Mouse (Mus musculus): ENCODE results near the gene Sphk2. TPM values are rescaled to one million over a fixed set of nuclear protein-coding genes. Genes with fewer than 3 reads are reported as not detected.

Gene Sphk2
- polyA plus RNA-seq, 1 experiment from 2014 or later: 43.4 TPM

DNA sequence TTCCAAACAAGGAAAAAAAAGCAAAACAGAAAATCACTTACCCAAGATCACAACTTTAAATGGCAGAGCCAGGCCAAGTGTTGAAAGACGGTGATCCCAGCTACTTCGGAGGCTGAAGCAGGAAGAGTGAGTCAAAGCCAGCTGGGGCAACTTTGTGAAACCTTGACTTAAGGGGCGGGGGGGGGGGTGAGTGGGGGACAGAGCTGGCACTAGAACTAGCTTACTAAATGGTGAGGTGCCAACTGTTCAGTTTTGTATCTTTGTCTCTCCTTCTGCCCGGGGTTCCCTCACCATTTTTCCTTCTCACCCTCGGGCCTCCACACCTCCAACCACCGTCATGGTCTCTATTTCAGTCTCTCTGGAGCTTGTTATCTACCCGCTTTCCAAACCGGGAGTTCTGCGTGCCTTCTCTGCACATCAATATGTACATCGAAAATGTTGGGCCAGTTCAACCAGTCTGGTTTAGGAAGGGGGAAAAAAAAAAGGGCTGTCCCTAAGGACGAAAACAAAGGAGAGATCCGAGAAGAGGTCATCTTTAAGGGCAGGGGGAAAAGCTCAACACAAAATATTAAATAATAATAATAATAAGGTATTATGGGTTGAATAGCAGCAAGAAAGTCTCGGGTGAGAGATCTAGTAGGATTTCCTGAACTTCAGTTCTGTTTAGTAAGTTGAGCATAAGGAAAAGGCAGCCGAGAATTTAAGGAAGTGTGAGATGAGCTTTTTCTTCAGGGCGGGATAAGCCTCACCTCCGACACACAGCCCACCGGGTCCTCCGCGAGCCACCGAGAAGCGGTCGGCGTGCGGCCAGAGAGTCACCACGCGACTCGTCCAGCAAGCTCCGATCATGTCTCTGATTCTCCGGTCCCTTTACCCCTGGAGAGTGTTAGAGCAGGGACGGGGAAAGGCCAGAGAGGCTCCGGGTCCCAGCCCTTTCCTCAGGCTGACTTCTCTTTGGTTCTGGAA is 567 bp downstream of the Sphk2 start:
- WGBS: 7% methylated on average over 31 of the region's 31 CpGs
- no peaks in the 10 kb centered on the region for H3K27me3 ChIP-seq
- peak overlapping the region; percentile 91 for H3K4me2 ChIP-seq (replicated peaks)
- peaks cover 59% of the 10 kb centered on the region for H3K4me1 ChIP-seq
- no peak for ATAC-seq (ENCODE audit: insufficient number of reproducible peaks, low FRiP score, low TSS enrichment, low read depth)
- peaks cover 45% of the 10 kb centered on the region for H3K36me3 ChIP-seq
- peak overlapping the region; percentile 95 for H3K27ac ChIP-seq (replicated peaks)
- peak overlapping the region; percentile 64 for H3K9ac ChIP-seq
- H3K9me3 ChIP-seq (replicated peaks): no peaks in the 10 kb centered on the region
- H3K4me3 ChIP-seq (replicated peaks): peak overlapping the region; percentile 82

DNA sequence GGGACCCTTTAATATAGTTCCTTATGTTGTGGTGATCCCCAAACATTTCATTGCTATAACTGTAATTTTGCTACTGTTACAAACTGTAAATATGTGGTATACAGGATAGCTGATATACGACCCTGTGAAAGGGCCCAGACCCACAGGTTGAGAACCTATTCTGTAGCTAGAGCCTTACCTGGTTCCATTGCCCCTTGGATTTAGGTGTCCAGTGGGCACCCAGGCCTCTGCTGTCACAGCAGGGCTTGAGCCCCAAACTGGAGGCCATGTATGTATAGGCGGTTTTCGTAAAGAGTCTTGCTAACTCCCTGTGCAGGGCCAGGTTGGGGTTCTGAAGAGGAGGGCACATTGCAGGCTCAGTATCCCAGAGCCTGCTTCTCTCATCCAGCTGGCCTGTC is 1.3 kb downstream of the Sphk2 start:
- H3K4me1 ChIP-seq: peaks cover 59% of the 10 kb centered on the region

DNA sequence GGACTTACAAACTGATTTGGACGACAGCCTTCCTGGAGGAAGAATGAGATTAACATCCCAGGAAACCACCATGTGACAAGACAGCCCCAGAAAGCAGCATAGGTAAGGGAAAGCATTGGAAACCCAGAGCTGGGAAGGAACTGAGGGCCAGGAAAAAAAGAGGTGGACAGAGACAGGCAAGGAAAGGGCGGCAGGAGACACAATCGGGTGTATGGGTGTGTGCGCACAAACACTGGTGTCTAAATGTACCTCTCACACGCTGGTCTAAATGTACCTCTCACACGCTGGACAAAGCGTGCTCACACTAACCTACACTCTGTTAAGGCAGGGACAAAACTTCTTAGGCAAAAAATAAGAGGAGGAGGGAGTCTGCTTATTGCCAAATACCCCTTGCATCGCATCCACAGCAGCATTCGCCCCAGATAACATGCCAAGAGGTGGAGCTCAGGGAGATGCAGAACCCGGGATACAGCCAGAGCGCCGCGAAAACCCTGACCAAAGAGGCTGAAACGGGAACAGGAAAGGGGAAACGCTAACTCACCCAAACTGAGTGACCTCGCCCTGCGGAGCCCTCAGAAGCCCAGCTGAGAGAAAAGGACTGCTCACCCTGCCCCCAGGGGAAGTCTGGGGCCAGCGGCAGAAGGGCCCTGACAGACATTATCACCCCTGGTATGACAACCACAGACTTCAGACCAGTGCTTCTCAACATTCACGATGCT is 1.9 kb downstream of the Sphk2 start:
- no peaks in the 10 kb centered on the region for H3K27me3 ChIP-seq
- peak overlapping the region; percentile 82 for H3K4me3 ChIP-seq (replicated peaks)
- 78% methylated on average over 19 of the region's 19 CpGs for WGBS
- H3K9me3 ChIP-seq (replicated peaks): no peaks in the 10 kb centered on the region
- H3K4me1 ChIP-seq: peaks cover 59% of the 10 kb centered on the region
- no peak overlapping the region; the same call in 1 of the 2 replicates for H3K9ac ChIP-seq
- peak overlapping the region; percentile 81 for H3K27ac ChIP-seq (replicated peaks)
- H3K36me3 ChIP-seq: peaks cover 47% of the 10 kb centered on the region
- ATAC-seq (ENCODE audit: insufficient number of reproducible peaks, low FRiP score, low TSS enrichment, low read depth): no peak
- H3K4me2 ChIP-seq (replicated peaks): peak overlapping the region; percentile 91

More for the DNA sequence above, 1.3 kb downstream of the Sphk2 start:
- no peak overlapping the region for H3K9ac ChIP-seq
- peak overlapping the region; percentile 91 for H3K4me2 ChIP-seq (replicated peaks)
- no peak for ATAC-seq (ENCODE audit: insufficient number of reproducible peaks, low FRiP score, low TSS enrichment, low read depth)
- WGBS: 85% methylated on average over 3 of the region's 3 CpGs
- no peaks in the 10 kb centered on the region for H3K27me3 ChIP-seq
- no peaks in the 10 kb centered on the region for H3K9me3 ChIP-seq (replicated peaks)
- H3K36me3 ChIP-seq: peaks cover 45% of the 10 kb centered on the region
- peak overlapping the region; percentile 82 for H3K4me3 ChIP-seq (replicated peaks)
- H3K27ac ChIP-seq (replicated peaks): no peak overlapping the region; the same call in 1 of the 2 replicates

DNA sequence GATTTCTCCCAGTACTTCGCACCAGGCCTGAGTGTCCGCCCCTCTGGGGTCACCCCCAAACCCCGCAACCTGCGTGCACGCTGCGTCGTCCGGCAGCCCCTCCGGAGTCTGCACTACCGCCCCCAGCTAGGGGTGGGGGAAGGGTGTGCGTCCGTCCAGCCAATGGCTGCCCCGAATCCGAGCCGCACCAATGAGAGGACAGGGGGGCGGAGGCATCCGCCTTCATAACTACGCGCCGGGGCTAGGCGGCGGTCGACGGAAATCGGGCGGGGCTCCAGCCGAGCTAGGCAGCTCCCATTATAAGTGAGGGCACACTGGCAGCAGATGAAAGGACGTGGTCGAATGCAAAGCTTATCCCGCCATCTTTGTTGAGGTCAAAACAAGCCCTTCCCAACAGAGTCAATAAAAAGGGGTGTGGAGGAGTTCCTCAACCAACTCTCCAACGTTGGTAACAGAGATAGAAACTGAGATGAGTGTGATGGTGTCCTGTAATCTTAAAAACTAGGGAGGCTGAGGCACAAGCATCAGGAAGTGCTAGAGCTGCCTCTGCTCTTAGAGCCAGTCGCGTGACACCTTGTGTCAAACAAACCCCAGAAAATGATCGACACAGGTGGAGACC is 2.6 kb downstream of the Sphk2 start, which contains the start of gene Rpl18:
Gene Rpl18, plus strand, starts transcription at position 368 of the 619 bp plus-strand sequence.
- H3K27me3 ChIP-seq: no peaks in the 10 kb centered on the region
- peak; percentile 93 for ATAC-seq (ENCODE audit: insufficient number of reproducible peaks, low FRiP score, low TSS enrichment, low read depth)
- peak within 1 kb of the TSS; percentile 82 for H3K4me3 ChIP-seq (replicated peaks)
- H3K4me2 ChIP-seq (replicated peaks): peak within 1 kb of the TSS; percentile 91
- peaks cover 47% of the 10 kb centered on the region for H3K36me3 ChIP-seq
- H3K27ac ChIP-seq (replicated peaks): peak within 1 kb of the TSS; percentile 89
- WGBS: 7% methylated on average over 34 of the region's 34 CpGs
- H3K9me3 ChIP-seq (replicated peaks): no peaks in the 10 kb centered on the region
- peak within 1 kb of the TSS; percentile 58 for H3K9ac ChIP-seq
- peaks cover 62% of the 10 kb centered on the region for H3K4me1 ChIP-seq

DNA sequence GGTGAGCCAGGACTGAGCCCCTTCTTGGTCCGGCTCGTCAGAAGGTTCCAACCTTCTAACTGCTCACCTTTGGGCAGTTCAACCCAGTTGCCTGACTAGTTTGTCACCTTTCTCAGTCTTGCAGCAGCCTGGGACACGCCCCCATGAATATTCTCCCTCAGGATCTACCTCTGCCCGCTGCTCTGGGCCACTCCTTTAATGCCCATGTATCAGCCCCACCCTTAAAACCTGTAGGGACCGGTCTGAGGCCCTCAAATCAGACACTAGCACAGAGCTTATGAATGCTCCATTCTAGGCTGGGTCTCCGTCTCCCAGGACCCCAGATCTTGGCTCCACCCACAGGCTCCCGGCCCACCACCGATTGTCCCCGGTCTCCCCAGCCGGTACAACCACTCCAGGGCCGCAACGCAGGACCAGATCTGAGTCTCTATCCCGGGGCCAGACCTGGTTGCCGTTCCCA is 3.1 kb downstream of the Sphk2 start:
- H3K4me1 ChIP-seq: peaks cover 56% of the 10 kb centered on the region
- no peaks in the 10 kb centered on the region for H3K9me3 ChIP-seq (replicated peaks)
- WGBS: 7% methylated on average over 14 of the region's 14 CpGs

DNA sequence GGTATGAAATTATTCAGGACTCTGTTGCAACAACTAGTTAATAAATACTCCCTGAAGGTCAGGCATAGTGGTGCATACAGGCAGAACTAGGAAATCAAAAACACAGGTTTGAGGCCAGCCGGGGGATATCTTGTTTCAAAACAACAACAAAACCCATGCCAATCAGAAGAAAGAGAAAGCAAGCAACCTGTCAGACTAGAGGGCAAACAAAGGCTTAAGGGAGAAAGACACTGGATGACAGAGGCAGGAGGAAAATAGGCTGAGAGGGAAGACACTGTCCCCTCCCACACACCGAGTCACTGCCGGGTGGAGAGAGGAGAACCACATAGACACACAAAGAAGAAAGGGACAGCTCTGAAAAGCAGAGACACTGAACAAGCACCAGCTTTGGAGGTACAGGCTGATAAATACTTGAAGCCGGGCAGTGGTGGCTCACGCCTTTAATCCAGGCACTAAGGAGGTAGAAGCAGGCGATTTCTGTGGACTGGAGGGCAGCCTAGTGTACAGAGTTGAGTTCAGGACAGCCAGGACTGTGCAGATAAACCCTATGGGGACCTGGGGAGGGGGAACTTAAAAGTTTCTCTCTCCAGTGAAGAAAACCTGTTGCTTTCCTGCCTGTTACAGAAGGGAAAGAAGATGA is 3.8 kb downstream of the Sphk2 start:
- Histone ChIP-seq H3K27me3 (no peaks in the 10 kb centered on the region), H3K9me3 (replicated peaks) (no peaks in the 10 kb centered on the region), H3K36me3 (peaks cover 46% of the 10 kb centered on the region), H3K4me2 (replicated peaks) (peak overlapping the region; percentile 91), H3K9ac (peak overlapping the region; percentile 58; the same call in 1 of the 2 replicates), H3K4me1 (peaks cover 51% of the 10 kb centered on the region), H3K27ac (replicated peaks) (peak overlapping the region; percentile 44; the same call in 1 of the 2 replicates), H3K4me3 (replicated peaks) (peak overlapping the region; percentile 82)
- no peak for ATAC-seq (ENCODE audit: insufficient number of reproducible peaks, low FRiP score, low TSS enrichment, low read depth)
- WGBS: 78% methylated on average over 6 of the region's 6 CpGs

More for the DNA sequence above, 3.1 kb downstream of the Sphk2 start:
- Histone ChIP-seq H3K27ac (replicated peaks) (peak overlapping the region; percentile 89), H3K9ac (peak overlapping the region; percentile 58), H3K36me3 (peaks cover 47% of the 10 kb centered on the region), H3K27me3 (no peaks in the 10 kb centered on the region), H3K4me2 (replicated peaks) (peak overlapping the region; percentile 91), H3K4me3 (replicated peaks) (peak overlapping the region; percentile 82)
- no peak; the same call in 1 of the 2 replicates for ATAC-seq (ENCODE audit: insufficient number of reproducible peaks, low FRiP score, low TSS enrichment, low read depth)

DNA sequence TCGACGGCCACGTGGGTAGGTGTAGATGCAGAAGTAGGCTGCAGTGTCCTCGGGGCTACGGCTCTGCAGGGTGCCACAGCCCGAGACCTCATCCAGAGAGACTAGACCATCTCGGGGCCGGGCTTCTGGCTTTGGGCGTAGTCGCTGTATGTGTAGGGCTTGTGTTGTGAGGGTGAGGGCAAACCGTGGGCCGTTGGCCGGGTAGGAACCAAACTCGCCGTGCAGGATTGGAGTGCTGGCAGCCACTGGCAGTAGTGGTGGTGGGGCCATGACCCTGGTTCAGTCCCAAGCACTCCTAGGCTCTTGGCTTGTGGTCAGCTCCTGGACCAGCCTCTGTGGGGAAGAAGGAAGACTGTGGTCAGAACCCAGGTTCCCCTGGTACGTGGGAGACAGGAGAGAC is 4.4 kb downstream of the Sphk2 start:
- no peak overlapping the region for H3K4me3 ChIP-seq (replicated peaks)
- no peaks in the 10 kb centered on the region for H3K27me3 ChIP-seq
- H3K27ac ChIP-seq (replicated peaks): no peak overlapping the region
- peaks cover 46% of the 10 kb centered on the region for H3K36me3 ChIP-seq
- no peak for ATAC-seq (ENCODE audit: insufficient number of reproducible peaks, low FRiP score, low TSS enrichment, low read depth)
- no peak overlapping the region for H3K9ac ChIP-seq
- no peak overlapping the region for H3K4me2 ChIP-seq (replicated peaks)
- H3K9me3 ChIP-seq (replicated peaks): no peaks in the 10 kb centered on the region
- 89% methylated on average over 16 of the region's 16 CpGs for WGBS
- peaks cover 54% of the 10 kb centered on the region for H3K4me1 ChIP-seq

DNA sequence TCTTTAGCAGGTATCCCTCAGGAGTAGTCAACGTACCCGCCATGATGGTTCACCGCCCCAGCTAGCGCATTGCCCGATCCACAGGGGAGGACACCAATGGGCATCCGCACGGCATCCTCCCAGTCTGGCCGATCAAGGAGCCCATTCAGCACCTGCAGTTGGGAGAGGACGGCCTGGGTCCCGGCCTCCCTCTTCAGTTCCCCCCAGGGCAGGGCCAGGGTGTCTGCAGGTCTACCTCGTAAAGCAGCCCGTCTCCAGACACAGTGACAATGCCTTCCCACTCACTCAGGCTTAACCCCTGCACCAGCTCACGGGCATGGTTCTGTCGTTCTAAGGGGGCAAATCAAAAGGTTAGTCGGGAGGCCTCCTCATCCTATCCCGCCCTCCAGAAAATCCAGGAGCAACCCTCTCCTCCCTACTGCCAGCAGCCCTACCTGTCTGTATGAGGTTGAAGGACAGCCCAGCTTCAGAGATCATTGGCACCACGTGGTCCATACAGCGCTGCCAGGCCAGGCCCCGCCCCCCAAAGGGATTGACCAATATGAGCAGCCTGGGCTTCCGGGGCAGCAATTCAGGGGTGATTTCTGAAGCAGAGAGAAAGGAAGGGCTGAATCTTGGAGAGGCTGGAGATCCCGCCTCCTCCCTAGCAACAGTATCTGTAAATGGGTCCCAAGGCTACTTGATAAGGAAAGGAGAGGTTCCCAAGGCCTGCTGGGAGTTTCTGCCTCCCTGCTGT is 5.6 kb downstream of the Sphk2 start:
- Histone ChIP-seq H3K4me1 (peaks cover 66% of the 10 kb centered on the region), H3K4me2 (replicated peaks) (no peak overlapping the region)
- WGBS: 84% methylated on average over 21 of the region's 21 CpGs

DNA sequence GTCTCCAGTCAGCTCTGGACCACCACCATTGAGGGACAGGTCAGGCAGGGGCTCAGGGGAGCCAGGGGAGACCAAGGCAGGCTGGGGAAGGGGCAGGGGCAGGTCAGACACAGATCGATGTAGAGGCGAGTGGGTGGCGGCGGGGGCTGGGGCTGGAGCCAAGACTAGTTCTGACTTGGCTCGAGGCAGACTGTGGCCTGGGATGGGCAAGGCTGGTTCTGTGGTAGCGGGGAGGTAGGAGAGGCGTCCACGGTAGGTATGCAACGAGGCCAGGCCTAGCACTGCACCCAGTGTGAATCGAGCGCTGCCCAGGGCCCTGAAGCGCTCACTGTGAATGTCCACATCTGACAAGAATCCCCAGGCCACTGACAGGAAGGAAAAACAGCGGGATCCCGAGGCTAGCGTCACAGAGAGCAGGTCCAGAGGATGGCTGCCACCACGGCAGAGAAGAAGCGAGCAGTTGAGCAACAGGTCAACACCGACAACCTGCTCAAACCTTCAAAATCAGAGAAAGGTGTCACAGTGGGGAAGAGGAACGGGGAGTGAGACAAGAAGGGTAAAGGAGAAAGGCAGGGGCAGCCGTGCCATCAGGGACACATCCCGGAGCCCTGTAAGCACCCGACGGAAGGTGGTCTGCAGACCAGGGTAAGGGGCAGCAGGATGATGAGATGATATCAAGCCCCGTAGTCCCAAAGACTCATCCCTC is 6.3 kb downstream of the Sphk2 start:
- Histone ChIP-seq H3K36me3 (peaks cover 46% of the 10 kb centered on the region), H3K27ac (replicated peaks) (no peak overlapping the region), H3K9me3 (replicated peaks) (no peaks in the 10 kb centered on the region), H3K27me3 (no peaks in the 10 kb centered on the region), H3K4me2 (replicated peaks) (no peak overlapping the region), H3K4me3 (replicated peaks) (no peak overlapping the region), H3K4me1 (peaks cover 65% of the 10 kb centered on the region), H3K9ac (no peak overlapping the region)
- 85% methylated on average over 24 of the region's 24 CpGs for WGBS
- ATAC-seq (ENCODE audit: insufficient number of reproducible peaks, low FRiP score, low TSS enrichment, low read depth): no peak

More for the DNA sequence above, 5.6 kb downstream of the Sphk2 start:
- peaks cover 46% of the 10 kb centered on the region for H3K36me3 ChIP-seq
- H3K27me3 ChIP-seq: no peaks in the 10 kb centered on the region
- no peak overlapping the region for H3K9ac ChIP-seq
- no peak for ATAC-seq (ENCODE audit: insufficient number of reproducible peaks, low FRiP score, low TSS enrichment, low read depth)
- H3K9me3 ChIP-seq (replicated peaks): no peaks in the 10 kb centered on the region
- H3K4me3 ChIP-seq (replicated peaks): no peak overlapping the region
- H3K27ac ChIP-seq (replicated peaks): no peak overlapping the region

Data from embryonic facial prominence, embryonic 15.5 days (tissue).